Mouse (Mus musculus) heart, postnatal 0 days (tissue): ENCODE results near the gene Vezt.

Source experiments
- CTCF ChIP-seq: IDR thresholded peaks from 2 replicates; pipeline ENCODE4 v1.5.1; 2016; ENCODE audit warnings: antibody characterized with exemption, control low read depth, low read depth
- EP300 ChIP-seq: IDR thresholded peaks from 2 replicates; pipeline ENCODE4 v1.6.1; 2016; ENCODE audit warnings: antibody characterized with exemption, low read depth

GRCm38 (mm10) chr10:93969306-93969705 is 66.3 kb downstream of the Vezt start:
- no peak for TF ChIP-seq CTCF
- no peak for TF ChIP-seq EP300
